ENCODE assay signal across 8 mouse cellular contexts in genomic region chr12:10537069-10537468, GRCm38 (mm10).
A peak's percentile ranks its signal among the peaks of the same experiment; 100 is the strongest.
DNase-seq lines count a peak whose midpoint lies in the region; ATAC-seq lines count a peak whose summit lies in the region.

No protein-coding gene starts in this region.

- DNase-seq in 3134 (ENCODE audit: extremely low read depth, insufficient read length, low spot score), result peak; percentile 21
- DNase-seq in NIH3T3 (ENCODE audit: low read depth), result peak; percentile 92
- peak; percentile 82 for DNase-seq in embryo, embryonic 11 days
- DNase-seq in heart, postnatal 10 days, result peak; percentile 54 to 82
- peak; percentile 75 to 78 for DNase-seq in kidney, postnatal 4 days
- peak; percentile 11 to 56 for DNase-seq in lung, adult 18-20 months
- DNase-seq in retina, postnatal 1 day, result peak; percentile 75

- intact Hi-C loops in heart, postnatal 10 days (cut with DNase I), result loop anchor here (2.0 to 10.0 kb wide), 5 partner anchors 100 to 1484 kb away; partner anchors contain the start of gene Osr1

- no peak for ATAC-seq in megakaryocyte, adult 5-6 weeks (ENCODE audit: poor library complexity, severe bottlenecking)

Comparison
In these comparisons a context has a peak if more than half of its experiments do, and no peak if none do; other contexts are left out.
1. DNase-seq: peak in every context shown above with its lines; median percentile 92 in NIH3T3; 82 in embryo, embryonic 11 days; 76 in kidney, postnatal 4 days; 75 in retina, postnatal 1 day; 68 in heart, postnatal 10 days; 34 in lung, adult 18-20 months; 21 in 3134.